ENCODE assay signal across 20 mouse cellular contexts in the genomic region with DNA sequence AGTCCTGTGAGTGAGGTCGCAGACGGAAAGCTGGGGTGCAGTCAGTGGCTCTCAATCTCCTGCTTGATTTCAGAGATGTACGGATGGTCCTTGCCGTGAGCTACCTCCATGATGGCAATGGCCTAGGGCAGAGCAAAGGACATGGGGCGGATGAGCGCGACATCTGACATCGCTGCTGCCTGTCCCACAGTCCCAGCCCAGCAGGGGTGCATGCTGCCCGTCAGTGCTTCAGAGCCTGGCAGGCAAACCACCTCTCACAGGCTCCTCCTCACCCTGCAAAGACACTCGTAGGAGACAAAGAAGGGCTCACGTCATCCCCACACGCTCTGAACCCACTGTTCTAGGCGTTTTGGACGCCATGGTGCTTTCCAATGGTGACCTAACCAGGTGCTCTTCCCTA. TPM values are rescaled to one million over a fixed set of nuclear protein-coding genes. Genes with fewer than 3 reads are reported as not detected.
DNase-seq lines count a peak whose midpoint lies in the region; ATAC-seq and TF ChIP-seq lines count a peak whose summit lies in the region.
"Had no signal": no experiment of that assay in that cellular context is flagged by ENCODE, and none has a peak within 500 bp of the region (broad histone marks: within the 10 kb centered on the region; RNA-seq: fewer than 3 reads in every experiment).

No protein-coding gene starts in this region.

- no peaks in the 10 kb centered on the region for H3K27me3 ChIP-seq in heart, embryonic 12.5 days (replicated peaks)
- no peaks in the 10 kb centered on the region for H3K27me3 ChIP-seq in kidney, embryonic 15.5 days
- H3K27me3 ChIP-seq in myocyte (ENCODE audit: control insufficient read depth, insufficient read depth, insufficient read length): no peaks in the 10 kb centered on the region
- no peaks in the 10 kb centered on the region for H3K27me3 ChIP-seq in midbrain, embryonic 10.5 days (ENCODE audit: low read depth, poor library complexity, severe bottlenecking)
- H3K27me3 ChIP-seq: CH12.LX; embryonic facial prominence, embryonic 13.5 days; hindbrain, embryonic 13.5 days; stomach, embryonic 15.5 days had no signal

- no peak overlapping the region for H3ac ChIP-seq in myocyte (ENCODE audit: control insufficient read depth, insufficient read length)

- H3K36me3 ChIP-seq in heart, embryonic 12.5 days: peaks cover 61% of the 10 kb centered on the region
- peaks cover 27% of the 10 kb centered on the region for H3K36me3 ChIP-seq in kidney, embryonic 15.5 days
- no peaks in the 10 kb centered on the region for H3K36me3 ChIP-seq in myocyte (ENCODE audit: control insufficient read depth, insufficient read depth)
- H3K36me3 ChIP-seq in midbrain, embryonic 10.5 days: 0 out of 2 replicates have a peak, but pooled peaks cover 5% of the 10 kb centered on the region

- H3K79me2 ChIP-seq in myocyte (ENCODE audit: control insufficient read depth, insufficient read depth): no peaks in the 10 kb centered on the region

- no peak for ATAC-seq in cerebellum, adult (ENCODE audit: insufficient number of reproducible peaks, low FRiP score, low TSS enrichment)
- ATAC-seq in heart, embryonic 12.5 days (ENCODE audit: insufficient number of reproducible peaks, low FRiP score): no peak
- ATAC-seq in kidney, embryonic 15.5 days (replicated peaks; ENCODE audit: low FRiP score): no peak
- ATAC-seq: forebrain, embryonic 14.5 days; inflammation-experienced regulatory T-cells, adult 6 months; midbrain, embryonic 16.5 days had no signal

- H3K9ac ChIP-seq in heart, embryonic 12.5 days: 0 out of 2 replicates have a peak overlapping the region, but pooled peaks have one; percentile 31
- H3K9ac ChIP-seq in kidney, embryonic 15.5 days: no peak overlapping the region
- H3K9ac ChIP-seq: hindbrain, embryonic 13.5 days; stomach, embryonic 15.5 days had no signal

- H3K4me3 ChIP-seq in heart, embryonic 12.5 days: no peak overlapping the region
- H3K4me3 ChIP-seq in kidney, embryonic 15.5 days (replicated peaks): no peak overlapping the region
- H3K4me3 ChIP-seq in myocyte: no peak overlapping the region
- no peak overlapping the region for H3K4me3 ChIP-seq in midbrain, embryonic 10.5 days
- H3K4me3 ChIP-seq: embryonic facial prominence, embryonic 13.5 days; hindbrain, embryonic 13.5 days; left cerebral cortex, adult 2 months; stomach, embryonic 15.5 days had no signal

- H3K27ac ChIP-seq in heart, embryonic 12.5 days (ENCODE audit: poor library complexity, severe bottlenecking): peak overlapping the region; percentile 76; the same call in 1 of the 2 replicates
- peak overlapping the region; percentile 75; the same call in 1 of the 2 replicates for H3K27ac ChIP-seq in kidney, embryonic 15.5 days
- no peak overlapping the region; the same call in 1 of the 2 replicates for H3K27ac ChIP-seq in midbrain, embryonic 10.5 days (replicated peaks)
- H3K27ac ChIP-seq: embryonic facial prominence, embryonic 13.5 days; hindbrain, embryonic 13.5 days; left cerebral cortex, adult 2 months had no signal

- H3K4me2 ChIP-seq in heart, embryonic 12.5 days: no peak overlapping the region
- no peak overlapping the region for H3K4me2 ChIP-seq in kidney, embryonic 15.5 days
- no peak overlapping the region for H3K4me2 ChIP-seq in myocyte (ENCODE audit: low read depth)
- H3K4me2 ChIP-seq: embryonic facial prominence, embryonic 13.5 days; heart, embryonic 11.5 days; hindbrain, embryonic 13.5 days; liver, embryonic 11.5 days; stomach, embryonic 15.5 days had no signal

- no peak for TF ChIP-seq POLR2A in myocyte (IDR thresholded peaks at IDR 0.05; ENCODE audit: insufficient read length, low read depth)

- peaks cover 46% of the 10 kb centered on the region for H3K4me1 ChIP-seq in heart, embryonic 12.5 days (replicated peaks)
- peaks cover 43% of the 10 kb centered on the region for H3K4me1 ChIP-seq in kidney, embryonic 15.5 days
- H3K4me1 ChIP-seq in midbrain, embryonic 10.5 days: peaks cover 32% of the 10 kb centered on the region

- DNase-seq in cerebellum, adult 9-10 months: peak; percentile 14
- no peak for DNase-seq in heart, adult 9 months (ENCODE audit: low spot score in 2 of 2)
- DNase-seq in kidney, adult 18-20 months: no peak
- no peak for DNase-seq in midbrain, embryonic 10.5 days (ENCODE audit: low spot score)
- DNase-seq: gastrocnemius, postnatal 25 days; lung, postnatal 14 days had no signal

- 76% methylated on average over 14 of the region's 14 CpGs for WGBS in heart, embryonic 12.5 days
- WGBS in kidney, embryonic 15.5 days: 76% methylated on average over 14 of the region's 14 CpGs
- 79% methylated on average over 14 of the region's 14 CpGs for WGBS in midbrain, embryonic 10.5 days

- no peaks in the 10 kb centered on the region for H3K9me3 ChIP-seq in heart, embryonic 12.5 days (replicated peaks)
- no peaks in the 10 kb centered on the region for H3K9me3 ChIP-seq in kidney, embryonic 15.5 days (replicated peaks)
- no peaks in the 10 kb centered on the region for H3K9me3 ChIP-seq in midbrain, embryonic 10.5 days (replicated peaks)
- H3K9me3 ChIP-seq: embryonic facial prominence, embryonic 13.5 days; hindbrain, embryonic 13.5 days; stomach, embryonic 15.5 days had no signal

TF ChIP-seq in myocyte, 11 proteins besides CTCF, POLR2A, EP300 and RAD21:
- TF ChIP-seq USF1 (IDR thresholded peaks at IDR 0.05; ENCODE audit: low read depth): no peak
- no peak for TF ChIP-seq TCF3 (IDR thresholded peaks at IDR 0.05; ENCODE audit: insufficient read length, low read depth)
- peak; percentile 71 for TF ChIP-seq POLR2AphosphoS2 (IDR thresholded peaks at IDR 0.05; ENCODE audit: insufficient read length, low read depth)

RNA-seq across cellular contexts. Expression of a gene that starts 41.4 kb away (rescaled TPM):
- 172 and 177 TPM in 2 replicates for polyA plus RNA-seq in heart, embryonic 12.5 days (2016; fragmentation: Nextera tagmentation; extraction: Ambion mirVana)
- polyA plus RNA-seq in kidney, embryonic 15.5 days (2015; fragmentation: Nextera tagmentation; extraction: Ambion mirVana): 83.0 and 84.2 TPM in 2 replicates
- polyA plus RNA-seq in myocyte (2012; fragmentation: generic; extraction: Trizol): 57.7 TPM
- 62.7 and 68.3 TPM in 2 replicates for polyA plus RNA-seq in midbrain, embryonic 10.5 days (2016; fragmentation: Nextera tagmentation; extraction: Ambion mirVana)
